Mouse (Mus musculus): ENCODE measurements around the gene Chka.

- TF ChIP-seq POLR2A (IDR thresholded peaks at IDR 0.05; ENCODE audit: borderline replicate concordance, extremely low read depth, low read depth, low read length) (peak; percentile 55; the same call in 1 of the 2 replicates), CTCF (IDR thresholded peaks at IDR 0.05; ENCODE audit: insufficient read depth, low read length) (no peak)
Measured at GRCm38 (mm10) chr19:3935896-3936850, 84.6 kb downstream of the Chka start.

Data from lung, adult 2 months (tissue).